Mouse (Mus musculus): ENCODE measurements around the gene Bdh2.

DNA sequence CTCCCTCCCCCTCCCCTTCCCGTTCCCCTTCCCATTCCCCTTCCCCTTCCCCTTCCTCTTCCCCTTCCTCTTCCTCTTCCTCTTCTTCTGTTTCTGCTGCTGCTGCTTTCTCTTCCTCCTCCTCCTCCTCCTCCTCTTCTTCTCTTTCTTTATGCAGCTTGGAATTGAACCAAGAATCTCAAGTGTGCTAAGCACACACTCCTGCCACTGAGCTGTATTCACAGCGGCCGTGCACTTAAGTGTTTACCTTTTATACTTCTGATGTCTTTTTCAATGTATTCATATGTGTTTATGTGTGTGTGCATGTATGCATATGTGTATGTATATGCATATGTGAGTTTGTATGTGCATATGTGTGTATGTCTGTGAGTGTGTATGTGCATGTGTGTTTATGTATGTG, 4.8 kb downstream of the Bdh2 start:
- TF ChIP-seq CTCF (IDR thresholded peaks at IDR 0.05; ENCODE audit: low read depth, low read length) (no peak), GATA1 (IDR thresholded peaks at IDR 0.05; ENCODE audit: borderline replicate concordance, low read length) (no peak), POLR2AphosphoS5 (IDR thresholded peaks at IDR 0.05; ENCODE audit: insufficient replicate concordance, low read depth, low read length) (no peak), TAL1 (conservative IDR thresholded peaks at IDR 0.05; ENCODE audit: low read depth, low read length) (no peak), GATA2 (IDR thresholded peaks at IDR 0.05; ENCODE audit: borderline replicate concordance, low read depth, low read length) (no peak)
